Mouse (Mus musculus): Measurements from ENCODE around the gene 9130023H24Rik. TPM values are rescaled to one million over a fixed set of nuclear protein-coding genes. Genes with fewer than 3 reads are reported as not detected.

Gene 9130023H24Rik
- polyA plus RNA-seq, 1 experiment from 2014 or later: 5.8 TPM

Other genes with a start within 250 kb of the 9130023H24Rik start
- 42.8 and 56.1 TPM in 2 replicates for gene Pycard, start 244.2 kb downstream of the 9130023H24Rik start, polyA plus RNA-seq (2015; fragmentation: Nextera tagmentation; extraction: Ambion mirVana)
- gene Trim72, start 234.1 kb downstream of the 9130023H24Rik start, polyA plus RNA-seq (2015; fragmentation: Nextera tagmentation; extraction: Ambion mirVana): 0.77 and 1.1 TPM in 2 replicates
- 0.69 and 1.6 TPM in 2 replicates for gene Itgam, start 175.4 kb downstream of the 9130023H24Rik start, polyA plus RNA-seq (2015; fragmentation: Nextera tagmentation; extraction: Ambion mirVana)
- not detected in 2 replicates for gene Gm49368, start 175.3 kb downstream of the 9130023H24Rik start, polyA plus RNA-seq (2015; fragmentation: Nextera tagmentation; extraction: Ambion mirVana)
- 0.14 and 0.61 TPM in 2 replicates for gene Itgax, start 108.5 kb downstream of the 9130023H24Rik start, polyA plus RNA-seq (2015; fragmentation: Nextera tagmentation; extraction: Ambion mirVana)
- gene Itgad, start 83.7 kb downstream of the 9130023H24Rik start, polyA plus RNA-seq (2015; fragmentation: Nextera tagmentation; extraction: Ambion mirVana): 0.20 TPM in 2 replicates
- gene Cox6a2, start 31.6 kb downstream of the 9130023H24Rik start, polyA plus RNA-seq (2015; fragmentation: Nextera tagmentation; extraction: Ambion mirVana): 718 and 1,101 TPM in 2 replicates
- 11.5 and 14.9 TPM in 2 replicates for gene Armc5, start 689 bp downstream of the 9130023H24Rik start, polyA plus RNA-seq (2015; fragmentation: Nextera tagmentation; extraction: Ambion mirVana)
- gene Tgfb1i1, start 8.8 kb upstream of the 9130023H24Rik start, polyA plus RNA-seq (2015; fragmentation: Nextera tagmentation; extraction: Ambion mirVana): 160 and 174 TPM in 2 replicates
- gene Slc5a2, start 27.6 kb upstream of the 9130023H24Rik start, polyA plus RNA-seq (2015; fragmentation: Nextera tagmentation; extraction: Ambion mirVana): not detected in 2 replicates
- 12.6 and 18.1 TPM in 2 replicates for gene BC017158, start 60.1 kb upstream of the 9130023H24Rik start, polyA plus RNA-seq (2015; fragmentation: Nextera tagmentation; extraction: Ambion mirVana)
- gene Rgs10, start 180.7 kb upstream of the 9130023H24Rik start, polyA plus RNA-seq (2015; fragmentation: Nextera tagmentation; extraction: Ambion mirVana): 8.3 and 11.8 TPM in 2 replicates
- gene Tial1, start 223.7 kb upstream of the 9130023H24Rik start, polyA plus RNA-seq (2015; fragmentation: Nextera tagmentation; extraction: Ambion mirVana): 16.0 and 17.1 TPM in 2 replicates